Mouse (Mus musculus) hindlimb bud, embryonic 11.5 days (tissue): ENCODE measurements around the gene Zbtb18.
"Not testable (repeated sequence)": the region's sequence is repeated elsewhere in the genome, so short reads cannot be mapped to it uniquely, and the experiment has no call there.

Source experiments
- DNase-seq: peaks from one replicate; pipeline ENCODE4 v3.0.0-alpha.2; 2012; ENCODE audit warnings: low read depth, low spot score; ENCODE audit errors: extremely low spot score

The Zbtb18 gene

GRCm38 (mm10) chr1:177447086-177447485, 4.9 kb downstream of the Zbtb18 start:
- DNase-seq, result no peak

- no peak for DNase-seq
Observed at GRCm38 (mm10) chr1:177447541-177448111, 5.5 kb downstream of the Zbtb18 start.

- no peak for DNase-seq
Observed at GRCm38 (mm10) chr1:177448121-177448561, 6.0 kb downstream of the Zbtb18 start.

DNA sequence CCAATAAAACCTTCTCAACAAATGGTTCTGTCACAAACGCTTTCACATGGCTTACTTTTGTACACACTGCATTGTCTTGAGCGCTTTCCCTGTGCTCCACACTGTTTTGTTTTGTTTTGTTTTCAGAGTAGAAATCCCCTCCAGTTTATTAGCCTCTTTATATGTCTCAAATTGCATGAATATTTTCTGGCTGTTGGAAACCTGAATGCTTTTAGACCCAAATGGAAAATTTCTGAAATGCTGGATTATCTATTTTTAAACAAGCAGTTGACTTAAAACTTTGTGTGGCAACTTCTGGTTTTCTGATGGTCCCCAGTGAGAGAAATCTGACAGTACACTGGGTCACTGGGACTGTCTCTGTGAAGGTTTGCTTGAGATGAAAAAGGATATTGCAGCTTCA, 6.8 kb downstream of the Zbtb18 start:
- DNase-seq, result no peak

GRCm38 (mm10) chr1:177449857-177450256, 7.7 kb downstream of the Zbtb18 start:
- DNase-seq, result not testable (repeated sequence)

- no peak for DNase-seq
Observed at GRCm38 (mm10) chr1:177451041-177451440, 8.9 kb downstream of the Zbtb18 start.

GRCm38 (mm10) chr1:177451991-177452431, 9.9 kb downstream of the Zbtb18 start:
- DNase-seq, result no peak

- no peak for DNase-seq
Observed at GRCm38 (mm10) chr1:177452987-177453386, 10.8 kb downstream of the Zbtb18 start.

- no peak for DNase-seq
Observed at GRCm38 (mm10) chr1:177453806-177454205, 11.7 kb downstream of the Zbtb18 start.

- no peak for DNase-seq
Observed at GRCm38 (mm10) chr1:177454492-177454891, 12.3 kb downstream of the Zbtb18 start.

- no peak for DNase-seq
Observed at GRCm38 (mm10) chr1:177455466-177455865, 13.3 kb downstream of the Zbtb18 start.

GRCm38 (mm10) chr1:177456208-177456607, 14.1 kb downstream of the Zbtb18 start:
- DNase-seq, result no peak

- no peak for DNase-seq
Observed at GRCm38 (mm10) chr1:177456772-177457171, 14.6 kb downstream of the Zbtb18 start.

DNA sequence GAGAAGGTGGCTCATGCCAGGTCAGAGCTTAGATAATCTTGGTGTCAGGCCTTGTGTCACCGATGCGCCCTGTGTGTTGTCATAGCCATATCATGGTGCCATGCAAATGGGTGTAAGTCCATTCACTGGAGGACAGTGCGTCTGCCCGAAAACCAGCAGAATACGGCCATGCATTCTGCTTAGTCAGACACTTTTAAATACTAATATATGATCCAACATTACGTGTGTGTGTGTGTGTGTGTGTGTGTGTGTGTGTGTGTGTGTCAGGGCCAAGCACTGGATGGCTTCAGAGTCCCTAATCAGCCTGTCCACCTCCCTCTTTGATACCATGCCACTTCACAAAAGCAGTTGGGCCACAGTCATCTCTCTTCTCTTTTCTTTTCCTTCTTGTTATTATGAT, 15.8 kb downstream of the Zbtb18 start:
- DNase-seq, result no peak

DNA sequence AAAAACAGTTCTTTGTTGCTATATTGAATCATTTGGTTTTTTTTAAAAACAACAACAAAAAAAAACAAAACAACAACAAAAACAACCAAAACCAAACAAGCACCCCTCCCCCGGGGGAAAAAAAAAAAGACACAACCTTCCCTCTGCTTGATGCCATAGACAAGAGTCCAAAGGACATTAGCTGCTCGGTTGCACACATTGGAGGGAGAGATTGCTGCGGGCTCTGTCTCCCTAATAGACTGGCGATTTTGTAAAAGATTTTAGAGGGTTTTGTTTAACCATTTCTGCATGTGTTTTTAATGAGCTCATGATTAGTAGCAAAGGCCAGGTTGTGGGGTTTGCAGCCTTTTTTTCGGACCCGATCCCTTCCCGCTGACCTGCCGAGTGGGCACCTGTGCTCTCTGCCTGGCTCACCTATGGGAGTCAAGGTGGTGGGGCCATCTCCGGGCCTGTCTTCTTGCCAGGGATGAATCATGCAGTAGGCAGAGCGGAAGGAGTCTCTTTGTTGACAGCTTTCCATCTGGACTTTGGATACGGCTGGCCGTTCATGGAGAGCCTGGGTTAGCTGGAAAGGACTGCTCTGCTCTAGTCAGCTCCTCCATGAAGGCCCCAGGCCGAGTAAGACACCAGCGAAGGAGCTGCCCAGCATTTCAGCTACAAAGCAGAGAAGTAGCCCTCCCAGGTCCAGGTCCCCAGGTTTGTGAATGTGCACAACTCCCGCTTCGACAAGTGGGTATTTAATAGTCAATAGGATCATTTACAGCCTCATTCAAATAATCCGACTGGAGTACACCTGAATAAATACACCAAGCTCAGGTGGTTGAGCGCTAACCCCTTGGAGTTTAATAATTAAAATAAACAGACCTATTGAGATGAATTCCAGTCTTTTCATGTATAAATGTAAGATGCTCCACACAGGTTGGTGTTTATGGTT, 16.6 kb downstream of the Zbtb18 start:
- DNase-seq, result no peak

GRCm38 (mm10) chr1:177459536-177459935, 17.4 kb downstream of the Zbtb18 start:
- no peak for DNase-seq

- DNase-seq, result no peak
Observed at GRCm38 (mm10) chr1:177467150-177467549, 25.0 kb downstream of the Zbtb18 start.

- no peak for DNase-seq
Observed at GRCm38 (mm10) chr1:177468436-177468835, 26.3 kb downstream of the Zbtb18 start.

GRCm38 (mm10) chr1:177470091-177470490, 27.9 kb downstream of the Zbtb18 start:
- DNase-seq, result no peak

DNA sequence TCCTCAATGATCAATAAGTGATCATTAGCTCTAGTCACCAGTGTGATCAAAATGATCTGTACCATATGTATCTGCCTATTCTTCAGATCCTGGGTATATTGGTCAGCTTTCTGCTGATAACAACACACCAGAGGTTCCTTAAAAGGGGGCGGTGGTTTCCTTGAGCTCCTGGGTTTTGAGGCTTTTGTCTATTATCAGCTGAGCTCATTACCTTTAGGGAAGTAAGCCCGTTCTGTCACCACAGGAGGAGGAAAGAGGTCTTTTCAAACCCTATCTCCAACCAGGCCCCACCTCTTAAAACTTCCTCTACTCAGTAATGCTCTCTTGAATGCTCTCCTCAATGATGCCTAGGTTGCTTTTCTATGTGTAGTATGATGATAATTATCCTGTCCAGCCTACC, 28.8 kb downstream of the Zbtb18 start:
- DNase-seq, result no peak

- no peak for DNase-seq
Observed at GRCm38 (mm10) chr1:177475542-177476197, 33.5 kb downstream of the Zbtb18 start.

- DNase-seq, result no peak
Observed at GRCm38 (mm10) chr1:177478578-177478977, 36.4 kb downstream of the Zbtb18 start.
